Mouse (Mus musculus) mature B cell (primary cell): Measurements from ENCODE around the gene Prrt4.
"Not testable (repeated sequence)": the region's sequence is repeated elsewhere in the genome, so short reads cannot be mapped to it uniquely, and the experiment has no call there.

Source experiments
- in situ Hi-C: fragments of 300-500 bp; cut with MboI; formaldehyde crosslinking; loops from 2 replicates; pipeline ENCODE4 v1.14.3; 2019

Prrt4 gene

DNA sequence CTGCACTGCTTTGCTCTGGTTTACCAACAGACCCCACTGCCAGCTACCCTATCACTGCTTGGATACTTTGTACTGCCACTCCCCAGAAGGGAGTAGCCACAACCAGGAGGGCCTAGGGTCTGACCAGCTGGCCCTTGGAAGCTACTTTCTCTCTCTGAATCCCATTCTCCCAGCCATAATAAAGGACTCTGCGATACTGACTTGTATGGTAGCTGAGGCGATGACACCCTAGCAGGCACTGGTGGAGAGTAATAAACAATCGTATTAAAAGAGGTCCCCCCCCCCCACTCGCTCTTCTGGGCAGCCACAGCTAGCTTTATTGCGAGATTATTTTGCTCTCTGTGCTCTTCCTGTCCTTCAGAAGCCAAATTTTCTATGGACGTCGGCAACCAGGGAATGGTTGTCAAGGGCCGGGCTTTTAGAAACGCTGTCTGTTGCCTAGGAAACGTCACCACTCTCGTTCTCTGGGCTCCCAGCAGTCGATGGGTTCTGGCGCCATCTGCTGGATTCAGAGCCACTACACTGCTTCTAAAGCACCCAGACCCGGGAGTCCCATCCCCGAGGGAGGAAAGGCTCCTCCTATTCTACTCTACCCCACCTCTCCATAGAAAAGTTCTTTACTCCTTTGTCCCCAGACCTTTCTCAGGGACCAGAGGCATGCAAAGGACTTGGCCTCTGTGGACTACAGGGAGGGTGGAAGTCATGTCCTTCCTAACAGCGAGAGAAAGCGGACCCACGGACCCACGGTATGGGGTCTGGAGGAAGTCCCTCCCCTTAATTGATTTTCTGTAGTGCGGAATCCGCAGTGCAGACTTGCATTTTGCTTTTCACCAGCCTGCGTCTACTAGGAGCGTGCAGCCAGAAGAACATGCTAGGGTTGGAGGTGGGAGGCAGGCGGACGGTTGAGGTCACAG lies 19.2 kb upstream of the Prrt4 start:
- in situ Hi-C loops, result no loop called here

DNA sequence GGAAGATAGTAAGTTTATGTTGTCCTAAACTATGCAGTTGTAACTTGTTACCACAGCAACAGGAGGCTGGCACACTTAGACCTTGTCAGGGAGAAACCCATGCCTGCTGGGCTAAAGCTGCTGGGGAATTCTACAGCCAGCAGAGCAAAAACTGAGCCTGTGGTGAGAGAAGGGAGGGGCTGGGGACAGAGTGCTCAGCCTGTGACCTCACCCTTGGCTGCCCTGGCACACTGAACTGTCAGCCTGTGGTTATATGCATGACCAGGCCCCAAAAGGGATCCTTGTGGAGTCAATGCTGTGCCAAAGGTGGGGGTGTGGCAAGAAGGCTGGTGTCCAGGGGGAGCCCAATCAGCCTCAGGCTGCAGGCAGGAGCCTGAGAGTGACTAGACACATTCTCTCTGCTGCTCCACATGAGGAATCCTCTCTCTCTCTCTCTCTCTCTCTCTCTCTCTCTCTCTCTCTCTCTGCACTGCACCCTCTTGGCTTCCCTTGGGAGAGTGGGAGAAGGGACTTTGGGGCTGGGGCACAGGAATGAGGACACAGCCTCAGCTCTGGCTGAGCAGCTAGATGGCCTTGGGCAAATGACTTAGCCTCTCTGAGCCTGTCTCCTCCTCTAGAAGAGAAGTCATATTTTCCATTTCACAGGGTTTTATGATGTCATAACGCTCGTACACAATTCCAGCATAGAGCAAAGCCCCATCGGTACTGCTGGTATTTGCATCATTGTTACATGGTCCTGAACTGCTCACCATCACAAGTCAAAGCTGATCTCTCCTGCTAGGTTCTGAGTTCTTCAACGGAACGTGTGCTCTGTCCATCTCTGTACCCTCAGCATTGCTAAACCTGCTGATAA lies 16.7 kb upstream of the Prrt4 start:
- in situ Hi-C loops, result no loop called here

DNA sequence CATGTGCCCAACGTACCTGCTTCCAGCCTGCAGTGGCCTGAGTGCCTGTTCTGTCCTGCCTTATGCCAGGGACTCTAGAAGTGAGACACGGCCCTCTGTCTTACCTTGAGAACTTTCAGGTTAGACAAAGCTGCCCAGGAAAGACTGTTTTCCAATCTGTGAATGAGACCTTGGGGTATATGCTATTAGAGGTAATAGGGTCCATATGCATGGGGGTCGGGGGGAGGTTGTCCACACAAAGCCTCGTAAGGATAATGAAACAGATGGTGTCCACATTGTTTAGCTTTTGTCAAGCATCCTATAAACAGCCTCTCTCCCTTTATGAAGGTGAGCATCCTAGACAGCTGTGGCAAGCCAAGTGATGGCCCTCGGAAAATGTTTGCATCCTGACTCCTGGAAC lies 15.8 kb upstream of the Prrt4 start:
- in situ Hi-C loops, result no loop called here

DNA sequence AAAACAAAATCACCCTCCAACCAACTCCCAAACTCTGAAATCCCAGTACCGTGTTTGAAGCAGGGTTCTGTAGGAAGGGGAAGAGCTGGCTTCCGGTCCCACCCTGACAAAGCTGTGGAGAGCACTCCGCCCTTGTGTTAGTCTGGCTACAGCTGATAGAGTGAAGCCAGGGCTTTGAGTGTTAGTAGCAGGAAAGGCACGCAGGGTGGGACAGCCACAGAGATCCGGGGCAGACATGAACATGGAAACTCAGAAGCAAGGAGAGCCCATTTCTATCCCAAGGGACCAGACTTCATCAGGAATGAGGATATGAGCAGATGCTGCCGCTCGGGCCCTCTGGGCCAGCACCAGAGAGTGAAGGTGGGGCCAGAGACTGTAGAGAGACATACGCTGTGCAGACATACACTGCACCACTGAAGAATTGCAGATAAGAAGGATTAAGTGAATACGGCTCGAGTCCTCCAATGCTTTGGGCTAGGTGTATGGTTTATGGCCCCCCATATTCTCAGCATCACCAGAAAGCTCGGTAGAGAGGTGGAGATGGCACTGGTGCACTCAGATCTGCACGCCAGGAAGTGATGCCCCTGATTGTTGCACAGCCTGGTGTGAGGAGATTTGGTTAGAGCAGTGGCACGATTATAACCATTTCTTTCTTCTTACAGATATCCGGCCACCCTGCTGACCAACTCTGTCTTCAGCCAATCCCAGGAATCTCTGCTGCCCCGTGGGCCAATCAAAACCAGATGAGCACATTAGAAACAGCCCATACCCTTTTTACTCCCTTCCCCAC lies 14.8 kb upstream of the Prrt4 start:
- in situ Hi-C loops, result no loop called here

DNA sequence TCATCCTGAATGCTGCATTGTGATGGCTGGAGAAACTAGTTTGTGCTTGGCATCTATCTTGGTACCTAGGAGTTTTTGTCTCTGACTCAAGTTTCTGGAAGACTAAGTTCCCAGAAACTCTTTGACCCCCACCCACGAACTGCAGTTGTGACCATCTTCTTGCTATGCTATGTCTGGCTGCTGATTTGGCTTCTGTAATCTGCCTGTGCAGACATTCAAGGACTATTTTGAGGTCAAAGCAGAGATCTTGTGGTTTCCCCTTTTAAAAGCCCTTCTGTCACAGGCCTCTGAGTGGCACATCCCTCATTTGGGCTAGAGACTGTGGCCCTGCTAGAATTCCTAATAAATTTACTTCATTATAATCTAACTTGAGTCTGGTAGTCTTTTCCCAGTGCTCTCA lies 8.6 kb upstream of the Prrt4 start:
- in situ Hi-C loops, result no loop called here

DNA sequence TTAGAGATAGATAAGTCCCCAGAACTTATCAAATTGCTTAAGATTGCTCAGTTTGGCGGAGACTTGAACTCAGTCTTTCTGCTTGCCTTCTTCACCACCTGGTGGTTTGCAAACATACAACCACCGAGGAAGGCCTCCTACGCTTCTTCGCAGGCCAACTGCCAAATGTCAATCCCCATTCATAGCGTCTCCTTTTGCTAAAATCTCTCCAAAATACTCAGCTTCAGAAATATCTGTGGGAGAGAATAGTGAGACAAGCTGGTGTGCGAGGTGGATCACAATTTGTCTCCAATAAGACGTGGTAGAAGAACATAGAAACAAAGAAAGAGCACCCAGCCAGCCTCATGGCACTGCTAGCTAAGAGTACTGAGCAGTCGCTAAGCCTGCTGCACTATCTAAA lies 459 bp upstream of the Prrt4 start:
- in situ Hi-C loops, result no loop called here

DNA sequence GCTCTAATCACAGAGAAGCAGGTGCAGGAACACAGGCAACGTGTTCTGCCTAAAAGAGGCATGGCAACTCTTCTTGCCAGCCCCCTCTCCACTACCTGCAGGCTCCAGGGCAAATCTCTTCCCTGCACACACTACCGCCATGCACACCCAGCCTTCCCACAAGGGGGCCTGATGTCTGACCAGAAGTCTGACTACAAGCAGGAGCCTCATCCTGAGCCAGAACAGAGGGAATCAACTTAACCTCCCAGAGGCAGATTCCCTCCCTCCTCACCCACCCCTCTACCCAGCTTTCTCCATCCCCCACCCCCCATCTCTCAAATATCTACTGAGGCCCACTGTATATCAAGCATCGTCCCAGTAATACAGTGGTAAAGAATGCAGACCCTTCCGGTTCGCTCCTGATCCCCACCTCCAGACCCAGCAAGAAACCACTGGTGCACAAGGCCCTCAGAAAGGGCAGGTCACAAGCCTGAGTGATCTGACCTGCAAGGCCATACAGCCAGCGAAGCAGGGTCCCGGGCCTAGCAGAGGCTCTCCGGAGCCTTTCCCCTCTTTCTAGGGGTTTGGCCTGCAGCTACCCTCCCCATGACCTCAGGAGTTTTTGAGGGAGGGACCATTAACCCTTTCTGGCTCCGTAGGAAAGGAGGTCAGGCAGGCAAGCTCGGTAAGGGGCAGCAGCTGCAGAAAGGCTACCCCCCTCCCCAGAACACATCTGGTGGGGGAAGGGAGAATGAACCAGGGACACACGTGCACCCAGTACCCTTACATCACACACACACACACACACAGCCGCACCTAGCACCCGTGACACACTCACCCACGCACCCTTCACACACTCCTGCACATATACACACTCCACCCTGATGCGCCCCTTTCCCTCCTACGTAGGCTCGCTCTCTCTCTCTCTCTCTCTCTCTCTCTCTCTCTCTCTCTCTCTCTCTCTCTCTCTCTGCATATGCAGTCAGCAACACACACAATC lies 1.2 kb downstream of the Prrt4 start:
- in situ Hi-C loops, result no loop called here

DNA sequence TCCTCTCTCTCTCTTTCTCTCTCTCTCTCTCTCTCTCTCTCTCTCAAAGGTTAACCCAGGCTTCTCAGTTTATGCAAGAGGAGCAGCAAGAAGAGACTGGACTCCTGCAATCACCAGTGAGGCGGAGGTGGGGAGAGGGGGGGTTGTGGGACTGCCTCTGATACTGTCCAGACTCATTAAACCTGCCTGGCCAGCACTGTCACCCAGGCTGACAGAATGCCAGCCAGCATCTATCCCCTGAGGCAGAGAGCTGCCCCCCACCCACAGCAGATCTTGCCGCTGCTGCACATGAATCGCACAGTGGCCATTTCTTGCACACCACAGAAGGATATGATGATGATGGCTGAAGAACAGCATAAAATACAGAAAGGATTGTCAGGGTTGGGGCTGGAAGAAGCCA lies 4.3 kb downstream of the Prrt4 start:
- in situ Hi-C loops, result no loop called here

DNA sequence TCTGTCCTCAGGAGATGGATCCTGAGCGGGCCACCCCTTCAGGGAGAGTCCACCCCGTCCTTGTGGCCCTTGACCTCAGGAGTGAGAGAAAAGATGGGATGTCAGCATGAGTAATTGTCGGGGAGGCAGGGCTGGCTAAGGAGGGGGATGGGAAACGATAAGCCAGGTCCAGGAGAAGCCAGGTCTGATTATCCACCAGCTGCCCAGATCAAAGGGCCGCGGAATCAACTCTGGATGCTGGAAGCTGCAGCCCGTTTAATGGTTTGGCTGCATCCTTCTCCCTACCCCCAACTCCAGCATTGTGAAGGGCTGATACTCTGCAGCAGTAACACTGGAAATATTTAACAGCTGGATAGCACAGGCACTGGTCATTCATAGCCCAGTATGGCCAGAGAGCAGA lies 5.0 kb downstream of the Prrt4 start:
- in situ Hi-C loops, result no loop called here

GRCm38 (mm10) chr6:29170952-29171388 lies 8.4 kb downstream of the Prrt4 start:
- in situ Hi-C loops, result no loop called here

DNA sequence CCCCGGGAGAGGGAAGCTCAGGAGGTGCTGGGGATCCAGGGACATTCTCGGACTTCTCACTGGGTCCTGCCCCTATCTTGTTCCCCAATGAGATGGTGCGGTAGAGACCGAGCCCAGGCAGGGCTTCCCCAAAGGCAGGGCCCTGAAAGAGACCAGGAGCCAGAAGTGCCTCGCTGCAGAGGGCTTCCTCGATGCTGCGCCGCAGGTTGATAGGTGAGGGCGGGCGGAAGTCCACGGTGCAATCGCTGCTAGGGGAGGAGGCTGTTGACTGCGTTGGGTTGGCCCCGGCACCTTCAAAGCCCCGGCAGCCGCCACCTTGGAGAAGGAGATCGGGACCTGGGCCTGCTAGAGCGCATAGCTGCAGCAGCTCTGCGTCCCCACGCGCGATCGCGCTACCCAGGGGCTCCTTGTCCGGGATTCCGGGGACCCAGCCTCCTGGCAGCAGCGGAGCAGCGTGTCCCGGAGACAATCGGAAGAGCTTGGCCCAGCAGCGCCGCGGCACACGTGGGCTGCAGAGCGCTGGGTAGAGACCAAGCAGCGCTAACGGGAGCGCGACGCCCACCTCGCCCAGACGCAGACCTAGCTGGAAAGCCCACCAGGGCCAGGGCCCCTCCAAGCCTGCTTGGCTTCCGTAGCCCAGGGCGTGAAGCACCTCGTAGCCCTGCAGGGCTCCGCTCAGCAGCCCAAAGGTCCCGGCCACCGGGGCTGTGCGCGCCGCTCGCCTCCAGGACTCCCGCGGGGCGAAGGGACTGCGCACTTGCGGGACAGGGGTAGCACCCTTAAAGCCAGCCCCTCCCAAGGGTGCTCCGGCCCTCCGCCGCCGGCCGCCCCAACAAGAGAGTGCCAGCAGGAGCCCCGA lies 9.1 kb downstream of the Prrt4 start:
- in situ Hi-C loops, result no loop called here

- in situ Hi-C loops, result no loop called here
Observed at GRCm38 (mm10) chr6:29169675-29170062, 9.7 kb downstream of the Prrt4 start.

- in situ Hi-C loops, result no loop called here
Observed at GRCm38 (mm10) chr6:29168871-29169270, 10.5 kb downstream of the Prrt4 start.

- in situ Hi-C loops, result no loop called here
Observed at GRCm38 (mm10) chr6:29166196-29166595, 13.2 kb downstream of the Prrt4 start.

DNA sequence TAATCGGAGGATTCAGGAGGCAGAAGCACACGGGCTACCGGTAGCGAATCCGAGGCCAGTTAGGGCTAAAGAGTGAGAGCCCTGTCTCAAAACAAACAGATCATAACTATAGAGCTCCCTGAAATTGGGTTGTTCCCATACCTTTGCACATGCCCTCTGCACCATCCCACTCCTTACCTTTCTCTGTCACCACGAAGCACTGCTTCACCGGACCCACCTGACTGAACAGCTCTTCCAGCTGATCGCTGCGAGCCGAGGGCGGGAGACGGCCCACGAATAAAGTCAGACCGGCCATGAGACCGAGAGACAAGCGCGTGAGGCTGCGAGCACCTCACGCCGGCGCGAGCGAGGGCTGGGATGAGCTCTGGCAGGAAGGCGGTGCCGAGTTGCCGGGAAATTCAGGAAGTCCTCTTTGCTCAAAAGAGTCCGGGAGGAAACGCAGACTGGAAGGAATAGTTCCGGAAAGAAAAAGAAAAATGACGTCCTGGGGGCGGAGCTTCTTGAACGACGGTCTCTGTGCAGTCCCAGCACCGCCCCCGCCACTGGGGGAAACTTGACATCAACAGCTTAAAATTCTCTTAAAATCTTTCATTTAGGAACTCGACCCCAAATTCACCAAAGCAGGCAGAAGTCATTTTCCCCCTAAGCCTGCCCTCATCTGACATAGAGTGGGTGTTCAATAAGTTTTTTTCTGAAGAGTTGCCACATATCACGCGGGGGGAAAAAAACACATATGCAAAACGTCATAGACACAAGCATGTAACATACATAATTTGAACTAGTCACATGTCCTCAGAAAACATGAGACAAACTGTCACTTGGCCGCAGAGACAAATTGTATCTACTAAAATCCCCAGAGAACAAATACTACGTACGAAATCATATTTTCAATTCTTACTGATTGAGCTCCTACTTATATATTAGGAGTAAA lies 14.8 kb downstream of the Prrt4 start, which contains the start of gene Rbm28:
Gene Rbm28, minus strand, starts transcription at position 693 of the 931 bp plus-strand sequence.
- in situ Hi-C loops, result no loop called here

DNA sequence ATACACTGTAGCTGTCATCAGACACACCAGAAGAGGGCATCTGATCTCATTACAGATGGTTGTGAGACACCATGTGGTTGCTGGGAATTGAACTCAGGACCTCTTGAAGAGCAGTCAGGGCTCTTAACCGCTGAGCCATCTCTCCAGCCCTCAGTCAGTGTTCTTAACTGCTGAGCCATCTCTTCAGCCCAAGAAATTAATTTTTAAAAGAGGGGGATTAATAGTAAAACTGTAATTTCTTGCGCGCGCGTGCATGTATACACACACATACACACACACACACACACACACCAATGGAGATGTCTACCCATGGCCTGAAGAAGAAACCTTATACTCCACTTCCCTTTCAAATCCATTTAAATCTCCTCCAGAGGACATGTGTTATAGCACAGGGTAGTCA lies 18.1 kb downstream of the Prrt4 start:
- in situ Hi-C loops, result not testable (repeated sequence)

DNA sequence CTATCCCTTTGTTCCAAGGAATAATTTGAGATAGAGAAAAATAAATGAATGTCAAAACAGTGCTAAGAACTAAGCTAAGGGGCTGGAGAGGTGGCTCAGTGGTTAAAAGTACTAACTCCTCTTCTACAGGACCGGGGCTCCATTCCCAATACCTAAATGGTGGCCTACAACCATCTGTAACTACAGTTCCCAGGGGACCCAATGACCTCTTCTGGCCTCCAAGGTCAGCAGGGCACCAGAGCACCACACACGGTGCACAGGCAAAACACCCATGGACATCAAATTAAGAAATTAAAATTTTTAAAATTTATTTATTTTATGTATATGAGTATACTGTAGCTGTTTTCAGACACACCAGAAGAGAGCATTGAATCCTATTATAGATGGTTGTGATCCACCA lies 18.6 kb downstream of the Prrt4 start:
- in situ Hi-C loops, result no loop called here

DNA sequence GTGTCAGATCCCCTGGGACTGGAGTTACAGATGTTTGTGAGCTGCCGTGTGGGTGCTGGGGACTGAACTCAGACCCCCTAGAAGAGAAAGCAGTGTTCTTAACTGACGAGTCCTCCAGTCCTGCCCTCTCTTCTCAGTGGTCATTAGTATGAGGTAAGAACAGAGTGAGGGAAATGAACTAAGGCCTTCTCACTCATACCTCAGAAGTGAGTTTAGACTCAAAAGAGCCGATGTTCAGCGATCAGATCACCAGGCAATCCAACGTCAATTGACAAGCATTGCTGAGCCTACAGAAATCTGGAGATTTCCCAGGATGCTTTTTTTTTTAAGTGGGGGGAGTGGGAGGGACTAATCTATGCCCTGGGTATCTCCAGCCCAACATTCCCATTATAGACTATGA lies 23.1 kb downstream of the Prrt4 start:
- in situ Hi-C loops, result no loop called here

DNA sequence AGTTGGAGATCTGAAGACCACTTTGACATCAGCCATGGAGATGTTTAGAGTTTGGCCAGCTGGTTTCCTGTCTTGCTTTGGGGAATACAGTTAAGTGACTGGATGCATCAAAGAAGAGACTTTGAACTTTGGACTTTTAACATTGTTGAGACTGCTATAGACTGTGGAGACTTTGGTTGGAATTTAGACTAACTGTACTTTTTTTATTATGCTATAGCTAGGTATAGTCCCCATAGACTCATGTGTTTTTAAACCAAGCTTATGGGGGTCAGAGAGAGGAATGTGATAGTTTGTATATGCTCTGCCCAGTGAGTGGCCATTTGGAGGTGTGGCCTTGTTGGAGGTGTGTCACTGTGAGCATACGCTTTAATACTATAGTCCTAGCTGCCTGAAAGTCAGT lies 29.4 kb downstream of the Prrt4 start:
- in situ Hi-C loops, result no loop called here
